Mouse (Mus musculus) neural tube, embryonic 11.5 days (tissue): ENCODE measurements around the gene Slc35g3. TPM values are rescaled to one million over a fixed set of nuclear protein-coding genes. Genes with fewer than 3 reads are reported as not detected.

Source experiments
- ATAC-seq: fragments of 200-750 bp; cut with Nextera tagmentation; 2 replicates; pipeline ENCODE4 v1.8.0; 2017; ENCODE audit warnings: moderate number of reproducible peaks, mild to moderate bottlenecking, moderate TSS enrichment, moderate library complexity; ENCODE audit not compliant: insufficient read depth, low FRiP score, low TSS enrichment
- DNase-seq: peaks from one replicate; pipeline ENCODE4 v3.0.0-alpha.2; 2015; ENCODE audit warnings: low spot score
- H3K27ac ChIP-seq: fragments of 300-500 bp; sonication (generic); 2 replicates; pipeline ENCODE4 v1.5.1; 2014; ENCODE audit warnings: low read depth, mild to moderate bottlenecking, low read length
- H3K27me3 ChIP-seq: fragments of 300-500 bp; sonication (generic); 2 replicates; pipeline ENCODE4 v1.6.1; 2014; ENCODE audit warnings: mild to moderate bottlenecking, low read length, mixed read lengths; ENCODE audit not compliant: control insufficient read depth, insufficient read depth
- H3K36me3 ChIP-seq: fragments of 300-500 bp; sonication (generic); 2 replicates; pipeline ENCODE4 v1.6.1; 2014; ENCODE audit warnings: mild to moderate bottlenecking, low read length, moderate library complexity, mixed read lengths; ENCODE audit not compliant: control insufficient read depth, insufficient read depth
- H3K4me1 ChIP-seq: fragments of 300-500 bp; sonication (generic); 2 replicates; pipeline ENCODE4 v1.6.1; 2014; ENCODE audit warnings: low read length, mixed read lengths; ENCODE audit not compliant: control insufficient read depth, insufficient read depth
- H3K4me2 ChIP-seq: fragments of 300-500 bp; sonication (generic); 2 replicates; pipeline ENCODE4 v1.6.1; 2014; ENCODE audit warnings: low read depth, mild to moderate bottlenecking, moderate library complexity
- H3K4me3 ChIP-seq: fragments of 300-500 bp; sonication (generic); 2 replicates; pipeline ENCODE4 v1.5.1; 2014; ENCODE audit warnings: low read depth, low read length
- H3K9ac ChIP-seq: fragments of 300-500 bp; sonication (generic); 2 replicates; pipeline ENCODE4 v1.6.1; 2014; ENCODE audit warnings: mild to moderate bottlenecking, low read length
- H3K9me3 ChIP-seq: fragments of 300-500 bp; sonication (generic); 2 replicates; pipeline ENCODE4 v1.6.1; 2016; ENCODE audit warnings: low read length; ENCODE audit not compliant: control insufficient read depth
- WGBS: fragments of 180-500 bp; shearing (Covaris S2); extraction: QIAGEN DNeasy Blood & Tissue Kit; methylation state at CpG from one replicate; pipeline ENCODE4 v1.1.7; 2014; 5-methylcytosine and 5-hydroxymethylcytosine counted together
- polyA plus RNA-seq: library from polyadenylated mRNA; unstranded; fragments of >200 nt; fragmentation: Nextera tagmentation; extraction: Ambion mirVana; gene quantifications from 2 replicates; pipeline ENCODE4 v1.2.1, GENCODE M21; 2014

Gene Slc35g3
- polyA plus RNA-seq, 1 experiment from 2014 or later: not detected

DNA sequence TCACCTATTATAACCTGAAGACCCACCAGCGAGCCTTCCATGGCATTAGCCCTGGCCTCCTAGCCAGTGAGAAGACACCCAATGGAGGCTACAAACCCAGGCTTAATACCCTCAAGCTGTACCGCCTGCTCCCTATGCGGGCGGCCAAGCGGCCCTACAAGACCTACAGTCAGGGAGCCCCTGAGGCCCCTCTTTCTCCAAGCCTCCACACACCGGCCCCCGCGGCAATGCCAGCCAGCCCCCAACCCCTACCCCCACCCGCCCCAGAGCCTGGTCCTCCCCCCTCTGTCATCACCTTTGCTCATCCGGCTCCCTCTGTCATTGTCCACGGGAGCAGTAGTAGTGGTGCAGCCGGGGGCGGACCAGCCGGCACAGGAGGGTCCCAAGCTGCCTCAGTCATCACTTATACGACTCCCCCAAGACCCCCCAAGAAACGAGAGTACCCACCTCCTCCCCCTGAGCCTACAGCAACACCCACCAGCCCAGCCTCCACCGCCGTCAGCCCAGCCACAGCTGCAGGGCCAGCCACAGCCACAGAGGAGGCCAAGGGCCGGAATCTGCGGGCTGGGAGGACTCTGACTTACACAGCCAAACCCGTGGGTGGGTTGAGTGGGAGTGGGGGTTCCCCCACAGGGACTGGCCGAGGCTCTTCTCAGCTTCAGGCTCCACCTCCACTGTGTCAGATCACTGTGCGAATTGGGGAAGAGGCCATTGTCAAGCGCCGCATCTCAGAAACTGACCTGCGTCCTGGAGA lies 15.9 kb upstream of the Slc35g3 start:
- Histone ChIP-seq H3K4me3 (no peak overlapping the region), H3K27me3 (peaks cover 10% of the 10 kb centered on the region; the same call in 1 of the 2 replicates), H3K4me2 (no peak overlapping the region), H3K36me3 (no peaks in the 10 kb centered on the region), H3K9ac (no peak overlapping the region; the same call in 1 of the 2 replicates), H3K27ac (no peak overlapping the region), H3K9me3 (no peaks in the 10 kb centered on the region), H3K4me1 (no peaks in the 10 kb centered on the region; the same call in 1 of the 2 replicates)
- WGBS: 69% methylated on average over 26 of the region's 26 CpGs
- ATAC-seq (no peak), DNase-seq (no peak)

DNA sequence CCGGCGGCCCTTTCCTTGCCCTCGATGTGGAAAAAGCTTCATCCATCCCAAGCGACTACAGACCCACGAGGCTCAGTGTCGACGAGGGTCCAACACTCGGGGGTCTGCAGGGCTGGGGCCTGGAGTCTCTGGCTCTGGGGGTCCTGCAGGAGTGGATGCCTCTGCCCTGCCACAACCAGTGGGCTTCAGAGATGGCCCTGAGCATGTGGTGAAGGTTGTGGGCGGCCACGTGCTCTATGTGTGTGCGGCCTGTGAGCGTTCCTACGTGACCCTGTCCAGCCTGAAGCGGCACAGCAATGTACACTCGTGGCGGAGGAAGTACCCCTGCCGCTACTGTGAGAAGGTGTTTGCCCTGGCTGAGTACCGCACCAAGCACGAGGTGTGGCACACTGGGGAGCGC lies 14.7 kb upstream of the Slc35g3 start:
- Histone ChIP-seq H3K36me3 (no peaks in the 10 kb centered on the region), H3K4me1 (no peaks in the 10 kb centered on the region; the same call in 1 of the 2 replicates), H3K9ac (no peak overlapping the region), H3K27ac (no peak overlapping the region), H3K4me2 (no peak overlapping the region), H3K27me3 (peaks cover 10% of the 10 kb centered on the region; the same call in 1 of the 2 replicates), H3K4me3 (no peak overlapping the region), H3K9me3 (no peaks in the 10 kb centered on the region)
- WGBS: 85% methylated on average over 20 of the region's 20 CpGs
- ATAC-seq: no peak
- no peak for DNase-seq

DNA sequence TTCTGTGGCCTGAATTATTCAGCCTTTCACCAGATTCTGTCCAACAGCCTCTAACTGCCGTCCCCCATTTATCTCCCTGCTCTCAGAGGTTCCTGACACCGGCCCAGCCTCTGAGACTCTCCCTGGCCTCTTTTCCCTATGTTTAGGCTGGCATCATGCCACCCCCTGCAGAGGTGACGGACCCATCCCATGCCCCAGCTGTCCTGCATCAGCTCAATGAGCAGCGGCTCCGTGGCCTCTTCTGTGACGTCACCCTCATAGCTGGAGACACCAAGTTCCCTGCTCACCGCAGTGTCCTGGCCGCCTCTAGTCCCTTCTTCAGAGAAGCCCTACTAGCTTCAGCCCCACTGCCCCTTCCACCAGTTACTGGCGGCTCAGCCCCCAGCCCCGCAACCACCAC lies 13.9 kb upstream of the Slc35g3 start:
- no peak for DNase-seq
- Histone ChIP-seq H3K4me3 (no peak overlapping the region), H3K4me1 (no peaks in the 10 kb centered on the region; the same call in 1 of the 2 replicates), H3K9ac (no peak overlapping the region), H3K27ac (no peak overlapping the region), H3K4me2 (no peak overlapping the region), H3K36me3 (no peaks in the 10 kb centered on the region), H3K27me3 (peaks cover 10% of the 10 kb centered on the region; the same call in 1 of the 2 replicates), H3K9me3 (no peaks in the 10 kb centered on the region)
- no peak for ATAC-seq
- 61% methylated on average over 10 of the region's 10 CpGs for WGBS

DNA sequence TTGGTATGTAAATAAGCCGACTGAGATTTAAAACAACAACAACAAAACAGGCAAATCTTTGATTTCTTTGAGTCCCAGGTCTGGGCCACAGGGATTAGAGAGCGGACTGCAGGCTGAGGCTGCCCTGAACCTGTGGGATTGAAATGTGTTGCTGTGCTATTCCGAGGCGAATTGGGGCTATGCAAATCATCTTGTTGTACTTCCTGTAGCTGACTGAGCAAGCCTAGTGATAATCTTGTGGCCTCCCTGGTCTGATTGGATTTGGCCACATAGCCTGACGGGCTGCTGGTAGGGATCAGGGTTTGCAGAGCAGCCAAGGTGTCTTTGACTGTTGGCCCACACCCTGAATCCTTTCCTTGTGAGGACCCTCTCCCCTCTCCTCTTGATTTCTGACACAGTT lies 13.2 kb upstream of the Slc35g3 start:
- H3K4me1 ChIP-seq: no peaks in the 10 kb centered on the region; the same call in 1 of the 2 replicates
- no peaks in the 10 kb centered on the region for H3K9me3 ChIP-seq
- ATAC-seq (no peak), DNase-seq (no peak)
- H3K4me3 ChIP-seq: no peak overlapping the region
- no peak overlapping the region for H3K9ac ChIP-seq
- 60% methylated on average over 5 of the region's 5 CpGs for WGBS
- H3K27me3 ChIP-seq: peaks cover 10% of the 10 kb centered on the region; the same call in 1 of the 2 replicates
- H3K36me3 ChIP-seq: no peaks in the 10 kb centered on the region
- no peak overlapping the region for H3K4me2 ChIP-seq
- no peak overlapping the region for H3K27ac ChIP-seq

DNA sequence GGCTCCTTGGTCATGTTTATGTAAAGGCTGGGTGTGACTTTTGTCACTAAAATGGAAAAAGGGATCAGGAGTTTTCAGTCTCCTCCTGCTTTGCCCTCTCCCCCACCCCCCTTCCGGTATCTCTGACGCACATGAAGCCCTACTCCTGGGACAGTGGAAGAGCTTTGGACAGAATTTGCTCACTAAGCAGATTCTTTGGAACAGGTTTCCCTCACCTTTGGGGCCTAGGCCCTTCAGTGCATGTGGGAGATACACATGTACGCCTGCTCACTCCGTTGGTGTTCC lies 5.8 kb upstream of the Slc35g3 start:
- no peak overlapping the region for H3K4me3 ChIP-seq
- DNase-seq (no peak), ATAC-seq (no peak)
- H3K9ac ChIP-seq: no peak overlapping the region
- H3K4me2 ChIP-seq: no peak overlapping the region
- H3K36me3 ChIP-seq: no peaks in the 10 kb centered on the region
- no peaks in the 10 kb centered on the region for H3K9me3 ChIP-seq
- H3K27ac ChIP-seq: no peak overlapping the region
- no peaks in the 10 kb centered on the region for H3K27me3 ChIP-seq
- WGBS: 73% methylated on average over 4 of the region's 4 CpGs
- H3K4me1 ChIP-seq: no peaks in the 10 kb centered on the region; the same call in 1 of the 2 replicates

DNA sequence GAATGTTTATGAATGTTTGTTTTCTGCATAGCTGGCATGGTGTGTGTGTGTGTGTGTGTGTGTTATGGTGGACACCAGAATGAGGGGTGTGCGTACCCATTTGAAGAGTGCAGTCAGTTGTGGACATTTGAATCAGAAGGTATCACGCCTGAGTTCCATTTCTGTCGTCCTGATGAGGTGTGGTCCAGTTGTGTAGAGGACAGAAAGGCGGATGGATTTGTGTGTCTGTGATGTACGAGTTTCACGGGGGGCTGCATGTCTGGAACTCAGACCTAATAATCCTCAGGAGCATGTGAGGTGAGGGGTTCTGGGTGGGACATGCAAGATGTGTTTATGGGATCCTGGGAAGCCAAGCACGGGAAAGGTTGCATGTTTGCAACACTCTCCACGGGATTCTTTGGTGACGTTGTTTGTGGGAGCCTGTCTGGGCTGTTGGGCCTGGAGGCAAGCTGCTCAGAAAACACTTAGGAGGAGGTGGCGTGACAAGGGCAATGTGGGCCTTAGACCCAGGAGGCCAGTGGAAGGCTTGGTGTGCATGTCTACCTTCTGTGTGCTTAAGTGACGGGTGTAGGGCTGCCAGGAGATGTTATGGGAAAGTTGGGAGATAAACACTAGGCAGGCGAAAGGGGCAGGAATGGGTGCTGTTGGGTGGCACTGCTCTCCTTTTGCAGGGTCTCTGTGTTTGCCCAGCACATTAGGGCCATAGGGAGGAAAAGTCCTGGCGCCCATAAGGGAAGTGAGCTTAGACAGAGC lies 5.3 kb upstream of the Slc35g3 start:
- no peak overlapping the region for H3K9ac ChIP-seq
- peak overlapping the region; percentile 89 for H3K4me2 ChIP-seq
- no peak overlapping the region for H3K27ac ChIP-seq
- H3K4me1 ChIP-seq: no peaks in the 10 kb centered on the region; the same call in 1 of the 2 replicates
- 66% methylated on average over 13 of the region's 13 CpGs for WGBS
- H3K27me3 ChIP-seq: no peaks in the 10 kb centered on the region
- H3K9me3 ChIP-seq: no peaks in the 10 kb centered on the region
- ATAC-seq (no peak), DNase-seq (no peak)
- H3K36me3 ChIP-seq: no peaks in the 10 kb centered on the region
- H3K4me3 ChIP-seq: peak overlapping the region; percentile 80

DNA sequence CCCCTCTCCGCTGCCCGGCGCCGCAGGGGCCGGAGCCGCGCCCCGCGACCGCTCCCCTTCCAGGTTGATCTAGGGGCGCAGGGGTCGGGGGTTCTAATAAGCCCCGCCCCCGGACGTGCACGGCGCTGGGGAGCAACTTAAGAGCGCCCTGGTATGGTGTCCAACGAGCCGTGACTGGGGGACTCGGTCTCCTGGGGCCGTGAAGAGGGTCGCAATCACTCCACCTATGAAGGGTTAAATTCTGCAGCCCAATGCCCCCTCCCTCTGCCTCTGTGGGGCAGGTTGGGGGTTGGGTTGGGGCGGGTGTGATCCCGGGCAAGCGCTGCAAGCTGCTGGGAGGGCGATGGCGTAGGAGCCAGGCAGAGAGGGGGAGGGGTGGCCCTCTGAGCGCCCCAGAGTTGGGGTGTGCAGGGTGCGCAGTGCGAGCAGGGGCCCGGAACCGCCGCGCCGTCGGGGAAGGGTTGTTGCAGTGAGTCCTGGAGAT lies 4.4 kb upstream of the Slc35g3 start:
- no peaks in the 10 kb centered on the region for H3K9me3 ChIP-seq
- under 1% methylated on average over 36 of the region's 37 CpGs for WGBS
- peak overlapping the region; percentile 89 for H3K9ac ChIP-seq
- no peaks in the 10 kb centered on the region for H3K27me3 ChIP-seq
- no peaks in the 10 kb centered on the region for H3K36me3 ChIP-seq
- DNase-seq (peak; percentile 60), ATAC-seq (peak; percentile 65)
- peak overlapping the region; percentile 89 for H3K4me2 ChIP-seq
- peak overlapping the region; percentile 80 for H3K4me3 ChIP-seq
- H3K27ac ChIP-seq: peak overlapping the region; percentile 56
- no peaks in the 10 kb centered on the region; the same call in 1 of the 2 replicates for H3K4me1 ChIP-seq

- DNase-seq (peak; percentile 29), ATAC-seq (peak; percentile 48)
- Histone ChIP-seq H3K27ac (peak within 1 kb of the TSS; percentile 56), H3K27me3 (no peaks in the 10 kb centered on the region), H3K36me3 (no peaks in the 10 kb centered on the region), H3K4me1 (peaks cover 2% of the 10 kb centered on the region), H3K4me3 (peak within 1 kb of the TSS; percentile 80), H3K4me2 (peak within 1 kb of the TSS; percentile 89), H3K9me3 (no peaks in the 10 kb centered on the region), H3K9ac (peak within 1 kb of the TSS; percentile 89)
- 27% methylated on average over 35 of the region's 55 CpGs for WGBS
Measured at GRCm38 (mm10) chr11:69765221-69766125, 3.7 kb upstream of the Slc35g3 start, which contains the start of gene Zbtb4. Gene Zbtb4, plus strand, starts transcription at chr11:69765912.
